In the genomic region with DNA sequence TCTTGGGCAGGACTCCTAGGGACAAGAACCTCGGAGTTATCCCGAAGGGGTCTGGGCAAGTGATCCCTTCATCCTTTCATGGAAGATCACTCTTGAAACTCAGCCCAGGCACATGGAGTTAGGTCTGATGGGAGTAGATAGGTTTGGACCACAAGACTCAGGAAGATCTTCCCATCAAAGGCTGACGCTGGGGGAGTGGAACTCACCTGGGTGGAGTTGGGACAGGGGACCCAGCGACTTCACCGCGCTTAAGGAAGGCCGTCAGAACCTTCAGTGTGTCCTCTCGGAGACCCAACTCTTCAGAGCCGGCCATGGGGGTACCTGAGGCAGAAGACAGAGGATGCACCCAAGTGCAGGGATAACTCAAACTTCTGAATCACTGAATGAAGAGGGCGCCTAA, we compare ENCODE assay signal across 7 mouse cellular contexts. TPM values are rescaled to one million over a fixed set of nuclear protein-coding genes. Genes with fewer than 3 reads are reported as not detected.
DNase-seq lines count a peak whose midpoint lies in the region; ATAC-seq and TF ChIP-seq lines count a peak whose summit lies in the region.

No protein-coding gene starts in this region.

- peaks cover 17% of the 10 kb centered on the region; the same call in 1 of the 2 replicates for H3K4me1 ChIP-seq in spleen, adult 2 months (ENCODE audit: control insufficient read depth, insufficient read depth, insufficient read length)
- H3K4me1 ChIP-seq in forebrain, embryonic 12.5 days, result peaks cover 32% of the 10 kb centered on the region
- peaks cover 33% of the 10 kb centered on the region for H3K4me1 ChIP-seq in limb, embryonic 12.5 days (replicated peaks)
- H3K4me1 ChIP-seq in stomach, embryonic 14.5 days (ENCODE audit: control insufficient read depth, insufficient read depth, low read length), result peaks cover 8% of the 10 kb centered on the region

- no peak for ATAC-seq in forebrain, embryonic 12.5 days (ENCODE audit: low FRiP score)
- ATAC-seq in limb, embryonic 12.5 days (ENCODE audit: insufficient number of reproducible peaks, insufficient read depth, low FRiP score, low TSS enrichment, low read depth), result no peak
- no peak for ATAC-seq in stomach, embryonic 14.5 days (ENCODE audit: insufficient number of reproducible peaks, insufficient read depth, low FRiP score, low read depth)

- no peak for TF ChIP-seq POLR2A in spleen, adult 2 months (IDR thresholded peaks at IDR 0.05; ENCODE audit: low read depth, low read length)

- no peak for TF ChIP-seq CTCF in spleen, adult 2 months (IDR thresholded peaks at IDR 0.05; ENCODE audit: extremely low read depth, insufficient read depth, insufficient read length, insufficient replicate concordance)

- WGBS in spleen, adult 2 months, result 9% methylated on average over 10 of the region's 10 CpGs
- WGBS in forebrain, embryonic 12.5 days, result 18% methylated on average over 10 of the region's 10 CpGs
- WGBS in limb, embryonic 12.5 days, result 13% methylated on average over 10 of the region's 10 CpGs
- 10% methylated on average over 10 of the region's 10 CpGs for WGBS in stomach, embryonic 14.5 days

- H3K36me3 ChIP-seq in spleen, adult 2 months (ENCODE audit: control insufficient read depth, insufficient read depth, low read length), result peaks cover 28% of the 10 kb centered on the region
- H3K36me3 ChIP-seq in forebrain, embryonic 12.5 days (replicated peaks), result peaks cover 62% of the 10 kb centered on the region
- peaks cover 72% of the 10 kb centered on the region for H3K36me3 ChIP-seq in limb, embryonic 12.5 days
- peaks cover 31% of the 10 kb centered on the region for H3K36me3 ChIP-seq in stomach, embryonic 14.5 days (ENCODE audit: control insufficient read depth, insufficient read depth, low read length)

- no peaks in the 10 kb centered on the region for H3K27me3 ChIP-seq in spleen, adult 2 months (ENCODE audit: control insufficient read depth, insufficient read depth, low read length)
- H3K27me3 ChIP-seq in forebrain, embryonic 12.5 days, result no peaks in the 10 kb centered on the region
- no peaks in the 10 kb centered on the region for H3K27me3 ChIP-seq in limb, embryonic 12.5 days
- H3K27me3 ChIP-seq in stomach, embryonic 14.5 days (ENCODE audit: control insufficient read depth, insufficient read depth, low read length), result no peaks in the 10 kb centered on the region

- H3K27ac ChIP-seq in spleen, adult 2 months (ENCODE audit: insufficient read depth, low read length), result peak overlapping the region; percentile 5; the same call in 1 of the 2 replicates
- peak overlapping the region; percentile 57; the same call in 1 of the 2 replicates for H3K27ac ChIP-seq in forebrain, embryonic 12.5 days
- H3K27ac ChIP-seq in limb, embryonic 12.5 days, result peak overlapping the region; percentile 82
- H3K27ac ChIP-seq in stomach, embryonic 14.5 days (ENCODE audit: low read length), result peak overlapping the region; percentile 68; the same call in 1 of the 2 replicates

- H3K9ac ChIP-seq in forebrain, embryonic 12.5 days, result peak overlapping the region; percentile 80
- H3K9ac ChIP-seq in limb, embryonic 12.5 days (replicated peaks), result peak overlapping the region; percentile 79
- peak overlapping the region; percentile 55 for H3K9ac ChIP-seq in stomach, embryonic 14.5 days (replicated peaks; ENCODE audit: low read depth, low read length)

- H3K4me2 ChIP-seq in forebrain, embryonic 12.5 days, result peak overlapping the region; percentile 66
- peak overlapping the region; percentile 94 for H3K4me2 ChIP-seq in limb, embryonic 12.5 days
- peak overlapping the region; percentile 80 for H3K4me2 ChIP-seq in stomach, embryonic 14.5 days (replicated peaks; ENCODE audit: low read depth, low read length)

- H3K9me3 ChIP-seq in forebrain, embryonic 12.5 days, result no peaks in the 10 kb centered on the region
- no peaks in the 10 kb centered on the region for H3K9me3 ChIP-seq in limb, embryonic 12.5 days
- H3K9me3 ChIP-seq in stomach, embryonic 14.5 days (ENCODE audit: control insufficient read depth, low read depth, low read length), result no peaks in the 10 kb centered on the region

- H3K4me3 ChIP-seq in spleen, adult 2 months (ENCODE audit: extremely low read depth, insufficient read depth, insufficient read length), result peak overlapping the region; percentile 92
- peak overlapping the region; percentile 66 for H3K4me3 ChIP-seq in forebrain, embryonic 12.5 days (replicated peaks)
- peak overlapping the region; percentile 58 for H3K4me3 ChIP-seq in limb, embryonic 12.5 days (replicated peaks)
- H3K4me3 ChIP-seq in stomach, embryonic 14.5 days (ENCODE audit: low read depth, low read length), result peak overlapping the region; percentile 54

- DNase-seq in spleen, adult 2 months (ENCODE audit: low read depth in 1 of 2, low spot score in 2 of 2), result no peak
- DNase-seq in spleen, postnatal 36 days (ENCODE audit: low spot score in 2 of 2), result no peak
- DNase-seq in adrenal gland, adult 2 months, result no peak
- no peak for DNase-seq in urinary bladder, postnatal 25 days (ENCODE audit: low spot score)

RNA-seq across cellular contexts. Expression of gene Irf3, which starts 0.8 kb away (rescaled TPM):
- polyA plus RNA-seq in spleen, adult 2 months (2012; rRNA removed), result 134 and 147 TPM in 2 replicates
- polyA plus RNA-seq in forebrain, embryonic 12.5 days (2016; fragmentation: Nextera tagmentation; extraction: Ambion mirVana), result 72.4 and 73.0 TPM in 2 replicates
- 90.9 and 97.2 TPM in 2 replicates for polyA plus RNA-seq in limb, embryonic 12.5 days (2016; fragmentation: Nextera tagmentation; extraction: Ambion mirVana)
- polyA plus RNA-seq in stomach, embryonic 14.5 days (2014; fragmentation: Nextera tagmentation; extraction: Ambion mirVana), result 89.2 and 96.0 TPM in 2 replicates
- total RNA-seq in adrenal gland, adult 2 months (2021), result 100 to 1,000 TPM; 105 to 130 TPM
- polyA plus RNA-seq in adrenal gland, adult 2 months (2012; rRNA removed), result 93.3 and 98.1 TPM in 2 replicates

RNA-seq across cellular contexts. Expression of gene Bcl2l12, which starts 1.8 kb away (rescaled TPM):
- polyA plus RNA-seq in spleen, adult 2 months (2012; rRNA removed), result 33.2 and 38.5 TPM in 2 replicates
- polyA plus RNA-seq in forebrain, embryonic 12.5 days (2016; fragmentation: Nextera tagmentation; extraction: Ambion mirVana), result 57.8 and 66.4 TPM in 2 replicates
- polyA plus RNA-seq in limb, embryonic 12.5 days (2016; fragmentation: Nextera tagmentation; extraction: Ambion mirVana), result 87.3 and 96.8 TPM in 2 replicates
- 60.6 and 62.9 TPM in 2 replicates for polyA plus RNA-seq in stomach, embryonic 14.5 days (2014; fragmentation: Nextera tagmentation; extraction: Ambion mirVana)
- total RNA-seq in adrenal gland, adult 2 months (2021), result 10 to 100 TPM; 20.1 to 20.3 TPM
- polyA plus RNA-seq in adrenal gland, adult 2 months (2012; rRNA removed), result 40.4 and 50.3 TPM in 2 replicates

RNA-seq across cellular contexts. Expression of gene Prmt1, which starts 10.3 kb away (rescaled TPM):
- polyA plus RNA-seq in spleen, adult 2 months (2012; rRNA removed), result 109 and 112 TPM in 2 replicates
- 585 and 631 TPM in 2 replicates for polyA plus RNA-seq in forebrain, embryonic 12.5 days (2016; fragmentation: Nextera tagmentation; extraction: Ambion mirVana)
- 704 and 706 TPM in 2 replicates for polyA plus RNA-seq in limb, embryonic 12.5 days (2016; fragmentation: Nextera tagmentation; extraction: Ambion mirVana)
- 165 and 186 TPM in 2 replicates for polyA plus RNA-seq in stomach, embryonic 14.5 days (2014; fragmentation: Nextera tagmentation; extraction: Ambion mirVana)
- 100 to 1,000 TPM; 166 to 234 TPM for total RNA-seq in adrenal gland, adult 2 months (2021)
- 101 and 122 TPM in 2 replicates for polyA plus RNA-seq in adrenal gland, adult 2 months (2012; rRNA removed)

RNA-seq across cellular contexts. Expression of gene Scaf1, which starts 19.5 kb away (rescaled TPM):
- polyA plus RNA-seq in spleen, adult 2 months (2012; rRNA removed), result 59.0 and 65.4 TPM in 2 replicates
- 47.4 and 52.0 TPM in 2 replicates for polyA plus RNA-seq in forebrain, embryonic 12.5 days (2016; fragmentation: Nextera tagmentation; extraction: Ambion mirVana)
- 42.1 and 46.9 TPM in 2 replicates for polyA plus RNA-seq in limb, embryonic 12.5 days (2016; fragmentation: Nextera tagmentation; extraction: Ambion mirVana)
- 48.9 and 49.8 TPM in 2 replicates for polyA plus RNA-seq in stomach, embryonic 14.5 days (2014; fragmentation: Nextera tagmentation; extraction: Ambion mirVana)
- 10 to 100 TPM; 72.0 to 83.7 TPM for total RNA-seq in adrenal gland, adult 2 months (2021)
- polyA plus RNA-seq in adrenal gland, adult 2 months (2012; rRNA removed), result 117 and 121 TPM in 2 replicates

RNA-seq across cellular contexts. Expression of gene Rras, which starts 21.1 kb away (rescaled TPM):
- 55.1 and 65.1 TPM in 2 replicates for polyA plus RNA-seq in spleen, adult 2 months (2012; rRNA removed)
- 11.4 and 13.8 TPM in 2 replicates for polyA plus RNA-seq in forebrain, embryonic 12.5 days (2016; fragmentation: Nextera tagmentation; extraction: Ambion mirVana)
- polyA plus RNA-seq in limb, embryonic 12.5 days (2016; fragmentation: Nextera tagmentation; extraction: Ambion mirVana), result 20.8 and 21.4 TPM in 2 replicates
- polyA plus RNA-seq in stomach, embryonic 14.5 days (2014; fragmentation: Nextera tagmentation; extraction: Ambion mirVana), result 71.0 and 75.0 TPM in 2 replicates
- total RNA-seq in adrenal gland, adult 2 months (2021), result 100 to 1,000 TPM in 1 of 2 experiments, 10 to 100 TPM in 1; 93.7 to 118 TPM
- 161 and 176 TPM in 2 replicates for polyA plus RNA-seq in adrenal gland, adult 2 months (2012; rRNA removed)

Comparison
In these comparisons a context has a peak if more than half of its experiments do, and no peak if none do; other contexts are left out.
1. H3K27ac ChIP-seq: peak in every context shown above with its lines; median percentile 82 in limb, embryonic 12.5 days; 68 in stomach, embryonic 14.5 days; 57 in forebrain, embryonic 12.5 days; 5 in spleen, adult 2 months.